13 mouse cellular contexts compared by ENCODE assay signal in genomic region chr12:41593401-41593800, GRCm38 (mm10).
DNase-seq lines count a peak whose midpoint lies in the region.
"Had no signal": no experiment of that assay in that cellular context is flagged by ENCODE, and none has a peak within 500 bp of the region (broad histone marks: within the 10 kb centered on the region; RNA-seq: fewer than 3 reads in every experiment).

No protein-coding gene starts in this region.

- DNase-seq in adrenal gland, postnatal 10 days = peak; percentile 4
- DNase-seq in adrenal gland, adult 18-20 months (ENCODE audit: low spot score in 2 of 2) = no peak
- DNase-seq in heart, adult 11 months = peak; percentile 80
- no peak for DNase-seq in heart, postnatal 10 days
- DNase-seq in left cerebral cortex, postnatal 4 days = peak; percentile 27
- no peak for DNase-seq in left cerebral cortex, postnatal 36 days (ENCODE audit: low spot score in 2 of 2)
- peak; percentile 12 to 14 for DNase-seq in kidney, postnatal 36 days
- DNase-seq in thymus, postnatal 14 days = no peak
- DNase-seq: gastrocnemius, postnatal 14 days; heart, adult 18-20 months; lung, postnatal 4 days; midbrain, embryonic 14.5 days; thymus, postnatal 25 days had no signal

- intact Hi-C loops in heart, postnatal 10 days (cut with DNase I) = no loop called here
- intact Hi-C loops in left cerebral cortex, postnatal 4 days (cut with DNase I) = no loop called here
- intact Hi-C loops in left cerebral cortex, postnatal 36 days (cut with DNase I) = no loop called here

Comparison
In these comparisons a context has a peak if more than half of its experiments do, and no peak if none do; other contexts are left out.
1. DNase-seq: peak in adrenal gland, postnatal 10 days (single experiment), heart, adult 11 months (single experiment), left cerebral cortex, postnatal 4 days (single experiment) and kidney, postnatal 36 days (2 of 2); none in adrenal gland, adult 18-20 months (0 of 2), heart, postnatal 10 days (0 of 2), left cerebral cortex, postnatal 36 days (0 of 2) and thymus, postnatal 14 days (single experiment).